Mouse (Mus musculus) limb, embryonic 11.5 days (tissue): ENCODE measurements around the gene Trmt1l. TPM values are rescaled to one million over a fixed set of nuclear protein-coding genes. Genes with fewer than 3 reads are reported as not detected.
"Not testable (repeated sequence)": the region's sequence is repeated elsewhere in the genome, so short reads cannot be mapped to it uniquely, and the experiment has no call there.

ENCODE experiments used
- ATAC-seq: fragments of 200-750 bp; cut with Nextera tagmentation; 2 replicates; pipeline ENCODE4 v1.8.0; 2017; ENCODE audit warnings: low read depth; ENCODE audit not compliant: insufficient number of reproducible peaks, low FRiP score, low TSS enrichment
- DNase-seq: peaks from one replicate; pipeline ENCODE4 v3.0.0-alpha.2; 2015; ENCODE audit warnings: low spot score
- H3K27ac ChIP-seq: fragments of 300-500 bp; sonication (generic); replicated peaks from 2 replicates; pipeline ENCODE4 v1.5.1; 2014; ENCODE audit warnings: low read depth, mild to moderate bottlenecking, low read length
- H3K27me3 ChIP-seq: fragments of 300-500 bp; sonication (generic); 2 replicates; pipeline ENCODE4 v1.6.1; 2014; ENCODE audit warnings: mild to moderate bottlenecking, low read length, mixed read lengths; ENCODE audit not compliant: control insufficient read depth, insufficient read depth
- H3K36me3 ChIP-seq: fragments of 300-500 bp; sonication (generic); 2 replicates; pipeline ENCODE4 v1.6.1; 2014; ENCODE audit warnings: mild to moderate bottlenecking, low read length, moderate library complexity, mixed read lengths; ENCODE audit not compliant: control insufficient read depth, insufficient read depth
- H3K4me1 ChIP-seq: fragments of 300-500 bp; sonication (generic); 2 replicates; pipeline ENCODE4 v1.6.1; 2014; ENCODE audit warnings: low read length, mixed read lengths; ENCODE audit not compliant: control insufficient read depth, insufficient read depth
- H3K4me2 ChIP-seq: fragments of 300-500 bp; sonication (generic); 2 replicates; pipeline ENCODE4 v1.6.1; 2014; ENCODE audit warnings: low read depth, mild to moderate bottlenecking, moderate library complexity; ENCODE audit not compliant: severe bottlenecking
- H3K4me3 ChIP-seq: fragments of 300-500 bp; sonication (generic); 2 replicates; pipeline ENCODE4 v1.5.1; 2014; ENCODE audit warnings: low read depth, low read length
- H3K9ac ChIP-seq: fragments of 300-500 bp; sonication (generic); 2 replicates; pipeline ENCODE4 v1.6.1; 2014; ENCODE audit warnings: mild to moderate bottlenecking, low read length
- H3K9me3 ChIP-seq: fragments of 300-500 bp; sonication (generic); 2 replicates; pipeline ENCODE4 v1.6.1; 2016; ENCODE audit warnings: low read length; ENCODE audit not compliant: control insufficient read depth
- WGBS: fragments of 180-500 bp; shearing (Covaris S2); extraction: QIAGEN DNeasy Blood & Tissue Kit; methylation state at CpG from one replicate; pipeline ENCODE4 v1.1.7; 2014; 5-methylcytosine and 5-hydroxymethylcytosine counted together
- polyA plus RNA-seq: library from polyadenylated mRNA; unstranded; fragments of >200 nt; fragmentation: Nextera tagmentation; extraction: Ambion mirVana; gene quantifications from 2 replicates; pipeline ENCODE4 v1.2.1, GENCODE M21; 2014

Trmt1l gene
- polyA plus RNA-seq, 1 experiment from 2014 or later = 49.6 TPM

- no peak overlapping the region for H3K4me2 ChIP-seq
- ATAC-seq (no peak), DNase-seq (no peak)
- H3K27me3 ChIP-seq = no peaks in the 10 kb centered on the region
- 97% methylated on average over 10 of the region's 10 CpGs for WGBS
- no peaks in the 10 kb centered on the region for H3K4me1 ChIP-seq
- H3K9ac ChIP-seq = no peak overlapping the region
- H3K9me3 ChIP-seq = no peaks in the 10 kb centered on the region
- peaks cover 15% of the 10 kb centered on the region for H3K36me3 ChIP-seq
- H3K27ac ChIP-seq = no peak overlapping the region
- H3K4me3 ChIP-seq = no peak overlapping the region
Measured at GRCm38 (mm10) chr1:151449866-151450265, 21.5 kb downstream of the Trmt1l start.

DNA sequence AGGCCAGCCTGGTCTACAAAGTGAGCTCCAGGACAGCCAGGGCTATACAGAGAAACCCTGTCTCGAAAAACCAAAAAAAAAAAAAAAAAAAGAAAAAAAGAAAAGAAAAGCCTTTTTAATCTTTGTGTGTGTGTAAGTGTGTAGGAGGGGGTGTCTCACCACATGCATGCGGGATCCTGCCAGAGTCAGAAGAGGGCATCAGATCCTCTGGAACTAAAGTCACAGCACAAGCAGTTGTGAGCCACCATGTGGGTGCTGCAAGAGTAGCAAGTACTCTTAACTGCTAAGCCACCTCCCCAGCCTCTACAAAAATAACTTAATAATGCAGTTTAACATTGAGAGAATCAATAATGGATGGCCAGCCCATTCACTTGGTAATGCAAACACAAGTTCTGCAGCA lies 22.5 kb downstream of the Trmt1l start:
- Histone ChIP-seq H3K9me3 (no peaks in the 10 kb centered on the region), H3K27ac (no peak overlapping the region), H3K4me2 (no peak overlapping the region), H3K4me3 (no peak overlapping the region), H3K36me3 (peaks cover 8% of the 10 kb centered on the region), H3K27me3 (no peaks in the 10 kb centered on the region), H3K4me1 (no peaks in the 10 kb centered on the region), H3K9ac (no peak overlapping the region)
- DNase-seq = no peak
- 100% methylated on average over 1 of the region's 2 CpGs for WGBS
- ATAC-seq = no peak

DNA sequence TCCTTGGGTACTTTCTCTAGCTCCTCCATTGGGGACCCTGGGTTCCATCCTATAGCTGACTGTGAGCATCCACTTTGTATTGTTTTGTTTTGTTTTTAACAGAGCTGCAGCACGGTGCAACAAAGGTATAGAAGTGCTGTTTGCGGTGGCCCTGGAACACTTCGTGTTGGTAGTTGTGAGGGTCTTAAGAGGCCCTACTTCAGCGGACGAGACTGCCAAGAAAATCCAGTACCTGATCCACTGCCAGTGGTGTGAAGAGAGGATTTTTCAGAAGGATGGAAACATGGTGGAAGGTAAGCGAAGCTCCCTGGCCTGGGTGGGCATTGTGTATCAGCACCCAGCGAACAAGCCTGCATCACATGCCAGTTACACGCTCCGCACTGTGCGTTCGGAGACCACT lies 23.6 kb downstream of the Trmt1l start:
- DNase-seq (no peak), ATAC-seq (no peak)
- no peaks in the 10 kb centered on the region for H3K9me3 ChIP-seq
- WGBS = 92% methylated on average over 11 of the region's 11 CpGs
- H3K4me3 ChIP-seq = no peak overlapping the region
- peaks cover 7% of the 10 kb centered on the region for H3K36me3 ChIP-seq
- H3K27me3 ChIP-seq = no peaks in the 10 kb centered on the region
- H3K4me2 ChIP-seq = no peak overlapping the region
- H3K9ac ChIP-seq = no peak overlapping the region
- no peak overlapping the region for H3K27ac ChIP-seq
- no peaks in the 10 kb centered on the region for H3K4me1 ChIP-seq

GRCm38 (mm10) chr1:151457087-151457486 lies 28.7 kb downstream of the Trmt1l start:
- Histone ChIP-seq H3K4me1 (no peaks in the 10 kb centered on the region), H3K27ac (no peak overlapping the region), H3K9me3 (no peaks in the 10 kb centered on the region), H3K36me3 (peaks cover 4% of the 10 kb centered on the region; the same call in 1 of the 2 replicates), H3K4me2 (no peak overlapping the region), H3K9ac (no peak overlapping the region), H3K4me3 (no peak overlapping the region), H3K27me3 (no peaks in the 10 kb centered on the region)
- 89% methylated on average over 5 of the region's 5 CpGs for WGBS
- no peak for ATAC-seq
- no peak for DNase-seq

DNA sequence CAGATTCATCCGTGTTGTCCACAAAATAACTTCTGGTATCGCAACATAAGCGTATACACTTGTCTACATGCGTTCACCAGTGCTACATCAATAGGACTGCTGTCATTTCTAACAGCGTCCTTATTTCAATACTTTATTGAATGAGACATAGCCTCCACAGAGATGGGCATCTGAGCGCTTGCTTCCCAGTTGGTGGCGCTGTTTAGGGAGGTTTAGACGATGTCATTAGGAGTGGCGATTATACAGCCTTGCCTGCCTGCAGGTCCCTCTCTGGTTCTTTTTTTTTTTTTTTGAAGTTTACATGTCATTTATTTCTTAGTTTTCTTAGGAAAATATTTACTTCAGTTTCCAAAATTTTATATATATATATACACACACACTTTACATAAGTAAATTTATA lies 32.9 kb downstream of the Trmt1l start:
- H3K27me3 ChIP-seq = no peaks in the 10 kb centered on the region
- 78% methylated on average over 9 of the region's 9 CpGs for WGBS
- H3K4me3 ChIP-seq = no peak overlapping the region
- H3K4me1 ChIP-seq = no peaks in the 10 kb centered on the region
- DNase-seq (no peak), ATAC-seq (no peak)
- no peaks in the 10 kb centered on the region for H3K9me3 ChIP-seq
- H3K36me3 ChIP-seq = no peaks in the 10 kb centered on the region; the same call in 1 of the 2 replicates
- no peak overlapping the region for H3K27ac ChIP-seq
- H3K9ac ChIP-seq = no peak overlapping the region
- no peak overlapping the region for H3K4me2 ChIP-seq

GRCm38 (mm10) chr1:151464914-151465313 lies 36.6 kb downstream of the Trmt1l start:
- peaks cover 2% of the 10 kb centered on the region; the same call in 1 of the 2 replicates for H3K36me3 ChIP-seq
- no peak overlapping the region for H3K4me2 ChIP-seq
- WGBS = 31% methylated on average over 4 of the region's 4 CpGs
- ATAC-seq = no peak
- no peak overlapping the region for H3K4me3 ChIP-seq
- no peaks in the 10 kb centered on the region for H3K4me1 ChIP-seq
- H3K27me3 ChIP-seq = no peaks in the 10 kb centered on the region
- no peak for DNase-seq
- H3K9ac ChIP-seq = no peak overlapping the region
- H3K9me3 ChIP-seq = no peaks in the 10 kb centered on the region
- no peak overlapping the region for H3K27ac ChIP-seq

- Histone ChIP-seq H3K27ac (no peak overlapping the region), H3K27me3 (no peaks in the 10 kb centered on the region), H3K36me3 (peaks cover 2% of the 10 kb centered on the region), H3K9ac (no peak overlapping the region), H3K9me3 (no peaks in the 10 kb centered on the region), H3K4me2 (no peak overlapping the region), H3K4me1 (no peaks in the 10 kb centered on the region), H3K4me3 (no peak overlapping the region)
- ATAC-seq (no peak), DNase-seq (no peak)
- WGBS = 89% methylated on average over 4 of the region's 4 CpGs
Measured at GRCm38 (mm10) chr1:151466571-151466970, 38.2 kb downstream of the Trmt1l start.

GRCm38 (mm10) chr1:151471429-151471828 lies 43.1 kb downstream of the Trmt1l start:
- Histone ChIP-seq H3K36me3 (peaks cover 19% of the 10 kb centered on the region), H3K4me2 (no peak overlapping the region), H3K9me3 (no peaks in the 10 kb centered on the region), H3K4me1 (no peaks in the 10 kb centered on the region), H3K27ac (no peak overlapping the region), H3K27me3 (no peaks in the 10 kb centered on the region), H3K4me3 (no peak overlapping the region), H3K9ac (no peak overlapping the region)
- DNase-seq (no peak), ATAC-seq (no peak)
- WGBS = 87% methylated on average over 7 of the region's 7 CpGs

- WGBS = 95% methylated on average over 8 of the region's 8 CpGs
- H3K4me1 ChIP-seq, ATAC-seq, H3K4me2 ChIP-seq, H3K4me3 ChIP-seq, H3K9ac ChIP-seq, H3K9me3 ChIP-seq, H3K27ac ChIP-seq, H3K27me3 ChIP-seq, DNase-seq: not testable (repeated sequence)
- peaks cover 19% of the 10 kb centered on the region for H3K36me3 ChIP-seq
Measured at GRCm38 (mm10) chr1:151472386-151472785, 44.0 kb downstream of the Trmt1l start.
